Mouse (Mus musculus): Measurements from ENCODE around the gene Spata32.

The Spata32 gene

GRCm38 (mm10) chr11:103202376-103202775 lies 15.9 kb downstream of the Spata32 start:
- DNase-seq (ENCODE audit: low spot score in 2 of 2): no peak

GRCm38 (mm10) chr11:103201664-103202063 lies 16.6 kb downstream of the Spata32 start:
- peak in 1 of 2 experiments; percentile 71 for DNase-seq (ENCODE audit: low spot score in 2 of 2)

GRCm38 (mm10) chr11:103198911-103199803 lies 19.1 kb downstream of the Spata32 start:
- DNase-seq (ENCODE audit: low spot score in 2 of 2): peak; percentile 79 to 83

- no peak for DNase-seq (ENCODE audit: low spot score in 2 of 2)
Measured at GRCm38 (mm10) chr11:103198339-103198738, 19.9 kb downstream of the Spata32 start.

GRCm38 (mm10) chr11:103197340-103197739 lies 20.9 kb downstream of the Spata32 start:
- DNase-seq (ENCODE audit: low spot score in 2 of 2): peak; percentile 34 to 79

GRCm38 (mm10) chr11:103195656-103196055 lies 22.6 kb downstream of the Spata32 start:
- DNase-seq (ENCODE audit: low spot score in 2 of 2): no peak

GRCm38 (mm10) chr11:103195236-103195635 lies 23.0 kb downstream of the Spata32 start:
- DNase-seq (ENCODE audit: low spot score in 2 of 2): no peak

GRCm38 (mm10) chr11:103193825-103194168 lies 24.4 kb downstream of the Spata32 start:
- DNase-seq (ENCODE audit: low spot score in 2 of 2): no peak

GRCm38 (mm10) chr11:103192956-103193824 lies 25.0 kb downstream of the Spata32 start:
- DNase-seq (ENCODE audit: low spot score in 2 of 2): peak; percentile 69 to 71

GRCm38 (mm10) chr11:103192230-103192955 lies 25.8 kb downstream of the Spata32 start:
- DNase-seq (ENCODE audit: low spot score in 2 of 2): peak; percentile 81 to 89

GRCm38 (mm10) chr11:103184891-103185290 lies 33.3 kb downstream of the Spata32 start:
- no peak for DNase-seq (ENCODE audit: low spot score in 2 of 2)

GRCm38 (mm10) chr11:103181911-103182310 lies 36.3 kb downstream of the Spata32 start:
- no peak for DNase-seq (ENCODE audit: low spot score in 2 of 2)

- DNase-seq (ENCODE audit: low spot score in 2 of 2): no peak
Measured at GRCm38 (mm10) chr11:103181349-103181748, 36.9 kb downstream of the Spata32 start.

- no peak for DNase-seq (ENCODE audit: low spot score in 2 of 2)
Measured at GRCm38 (mm10) chr11:103180426-103180825, 37.8 kb downstream of the Spata32 start.

GRCm38 (mm10) chr11:103178748-103179147 lies 39.5 kb downstream of the Spata32 start:
- no peak for DNase-seq (ENCODE audit: low spot score in 2 of 2)

GRCm38 (mm10) chr11:103177815-103178485 lies 40.3 kb downstream of the Spata32 start:
- DNase-seq (ENCODE audit: low spot score in 2 of 2): no peak

GRCm38 (mm10) chr11:103177216-103177615 lies 41.0 kb downstream of the Spata32 start:
- no peak for DNase-seq (ENCODE audit: low spot score in 2 of 2)

GRCm38 (mm10) chr11:103176510-103176909 lies 41.7 kb downstream of the Spata32 start:
- DNase-seq (ENCODE audit: low spot score in 2 of 2): no peak

GRCm38 (mm10) chr11:103175688-103176442 lies 42.4 kb downstream of the Spata32 start:
- no peak for DNase-seq (ENCODE audit: low spot score in 2 of 2)

GRCm38 (mm10) chr11:103174891-103175391 lies 43.3 kb downstream of the Spata32 start:
- no peak for DNase-seq (ENCODE audit: low spot score in 2 of 2)
